Mouse (Mus musculus) adrenal gland, postnatal 25 days (tissue): ENCODE measurements at regions not wholly inside any gene's neighbourhood (a gene's known extent, or its start where the extent isn't known, plus 50 kb on each side); places are given as distances from the start of the nearest gene placed in this dataset.

Experiments used
- DNase-seq: peaks from one replicate; pipeline ENCODE4 v3.0.0; 2021; ENCODE audit warnings: mixed read lengths

- peak; percentile 12 for DNase-seq
These were observed 94.1 kb upstream of the Spred1 start for GRCm38 (mm10) chr2:117027071-117027470.

DNA sequence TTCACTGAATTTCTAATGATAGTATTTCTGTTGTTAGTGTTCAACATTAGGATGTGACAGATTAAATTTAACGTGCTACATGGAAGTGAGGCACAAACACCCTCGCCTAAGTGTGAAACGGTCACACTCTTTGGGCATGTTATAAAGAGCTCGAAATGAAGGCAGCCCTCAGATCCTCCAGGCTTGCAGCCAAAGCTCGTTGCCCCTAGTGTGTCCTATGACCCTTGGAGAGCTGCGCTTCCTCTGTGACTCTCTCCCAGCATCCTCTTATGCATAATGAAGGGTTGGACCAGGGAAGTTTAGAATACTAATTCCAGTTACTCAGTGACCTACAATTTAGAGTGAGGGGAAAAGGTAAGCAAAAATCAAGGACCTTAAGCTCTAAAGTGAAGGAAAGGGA, 92.4 kb upstream of the Spred1 start:
- DNase-seq, result no peak

DNA sequence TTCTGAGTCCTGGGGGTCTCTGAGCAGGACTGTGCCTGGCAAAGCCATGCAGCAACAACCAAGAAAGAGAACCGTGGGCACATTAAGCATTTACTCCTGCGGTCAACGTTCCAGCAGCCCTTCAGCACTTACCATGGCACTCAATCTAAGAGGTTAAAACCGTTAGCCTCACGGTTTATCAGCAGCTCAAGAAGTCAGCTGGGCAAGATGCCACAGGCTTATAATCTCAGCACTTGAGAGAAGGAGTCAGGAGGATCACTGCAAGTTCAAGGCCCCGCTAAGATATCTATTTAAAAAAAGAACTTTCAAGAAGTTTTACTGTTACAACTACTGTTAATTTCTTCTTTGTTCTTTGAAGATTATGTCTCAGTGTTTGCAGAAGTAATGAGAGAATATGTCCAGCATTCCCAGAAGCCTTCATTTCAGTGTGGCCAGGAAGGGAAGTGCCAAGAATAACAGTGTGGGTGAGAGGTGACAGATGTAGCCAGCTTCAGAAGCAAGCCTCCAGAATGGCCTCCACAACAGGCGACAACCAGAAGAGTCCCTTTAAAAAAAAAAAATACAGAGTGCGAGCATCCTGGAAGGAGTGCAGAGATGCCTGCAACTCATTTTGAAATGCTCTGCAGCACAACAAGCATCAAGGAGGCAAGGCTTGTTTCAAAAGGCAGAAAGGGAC, 84.8 kb upstream of the Spred1 start:
- no peak for DNase-seq

GRCm38 (mm10) chr2:117040211-117040610, 81.0 kb upstream of the Spred1 start:
- no peak for DNase-seq

- DNase-seq, result no peak
These were observed 77.3 kb upstream of the Spred1 start for GRCm38 (mm10) chr2:117043831-117044230.

- DNase-seq, result no peak
These were observed 72.9 kb upstream of the Spred1 start for GRCm38 (mm10) chr2:117048290-117048730.

DNA sequence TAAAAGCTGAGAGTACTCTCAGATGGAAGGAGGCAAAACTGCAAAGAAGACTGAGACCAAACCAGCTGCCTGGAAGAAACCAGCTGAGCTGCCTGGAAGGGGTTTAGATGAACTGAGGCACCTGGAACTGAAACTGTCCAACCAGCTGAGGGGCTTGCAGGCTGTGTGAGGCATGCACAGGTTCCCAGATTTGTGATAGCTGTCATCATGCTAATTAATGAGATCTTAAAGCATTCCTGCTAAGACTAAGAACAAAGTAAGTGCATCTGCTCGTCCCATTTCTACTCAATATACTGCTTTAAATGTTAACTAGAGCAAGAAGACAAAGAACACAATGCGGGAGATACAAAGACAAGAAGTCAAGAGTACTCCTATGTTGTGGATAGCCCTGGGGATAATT, 71.1 kb upstream of the Spred1 start:
- no peak for DNase-seq

- no peak for DNase-seq
These were observed 57.0 kb upstream of the Spred1 start for GRCm38 (mm10) chr2:117064126-117064525.

- DNase-seq, result no peak
These were observed 50.8 kb upstream of the Spred1 start for GRCm38 (mm10) chr2:117070348-117070747.

DNA sequence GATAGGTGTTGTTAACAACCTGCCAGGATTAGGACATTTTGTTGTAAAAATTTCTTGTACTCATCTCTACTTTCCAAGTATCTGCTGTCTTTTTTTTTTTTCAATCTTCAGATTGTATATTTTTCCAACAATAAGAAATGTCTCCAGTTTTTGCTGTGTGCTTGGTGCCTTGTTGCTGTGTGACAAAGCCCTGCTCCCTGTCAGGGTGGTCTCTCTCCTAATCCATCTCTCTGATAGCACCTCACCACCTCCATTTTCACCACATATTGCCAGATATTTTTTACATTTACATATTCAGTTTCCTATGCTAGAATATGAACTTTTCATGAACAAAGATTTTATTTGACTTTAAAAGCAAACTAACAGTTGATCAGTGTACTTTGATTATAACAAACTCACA, 50.1 kb upstream of the Spred1 start:
- no peak for DNase-seq
